Mouse (Mus musculus): ENCODE data around the gene Zfp12.

- TF ChIP-seq POLR2A (IDR thresholded peaks at IDR 0.05; ENCODE audit: insufficient read depth, low read length) (no peak), CTCF (IDR thresholded peaks at IDR 0.05; ENCODE audit: low read depth, low read length) (no peak)
Observed at GRCm38 (mm10) chr5:143253186-143253880, 18.4 kb downstream of the Zfp12 start.
